Mouse (Mus musculus) ZHBTc4 (cell line): Measurements from ENCODE around the gene Scgb1b15.
"Not testable (repeated sequence)": the region's sequence is repeated elsewhere in the genome, so short reads cannot be mapped to it uniquely, and the experiment has no call there.

Experiments used
- DNase-seq: peaks from one replicate; pipeline ENCODE4 v3.0.0-alpha.2; 2011; ENCODE audit warnings: low read depth, low spot score

Scgb1b15 gene

DNA sequence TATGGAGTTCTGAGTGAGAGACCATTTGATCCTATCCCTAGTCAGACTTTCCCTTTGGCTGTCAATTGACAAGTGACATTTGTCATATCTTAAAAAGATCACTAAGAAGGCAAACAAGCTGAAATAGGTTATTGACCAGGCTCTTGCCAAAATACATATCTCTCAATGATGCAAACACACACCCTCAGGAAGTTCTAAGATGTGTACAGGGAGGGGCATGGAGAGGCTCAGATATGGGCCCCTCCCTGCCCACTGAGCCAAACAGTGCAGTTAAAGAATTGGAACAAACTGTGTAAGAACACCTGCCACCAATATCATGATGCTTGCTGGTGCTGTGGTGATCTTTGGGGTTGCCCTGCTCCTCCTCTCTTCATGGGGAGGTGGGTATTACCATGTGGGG, at the start of gene Scgb1b15:
Gene Scgb1b15 (plus strand): TSS at position 301 of the 400 bp plus-strand sequence.
- DNase-seq = not testable (repeated sequence)

GRCm38 (mm10) chr7:32829562-32829961, 6.8 kb upstream of the Scgb1b15 start, which contains the start of gene Scgb2b15:
TSS of gene Scgb2b15 (minus strand) at chr7:32829662.
- DNase-seq = not testable (repeated sequence)
